Mouse (Mus musculus) liver, embryonic 14.5 days (tissue): ENCODE data around the gene Ttpal. TPM values are rescaled to one million over a fixed set of nuclear protein-coding genes. Genes with fewer than 3 reads are reported as not detected.

Experiments
- ATAC-seq: fragments of 200-750 bp; cut with Nextera tagmentation; 2 replicates; pipeline ENCODE4 v1.8.0; 2017; ENCODE audit warnings: moderate number of reproducible peaks, mild to moderate bottlenecking, moderate library complexity; ENCODE audit not compliant: insufficient read depth
- DNase-seq, 3 experiments: peaks; one replicate each; pipeline ENCODE4 v3.0.0-alpha.2; 2012 to 2013; ENCODE audit warnings: low read depth in 3 of 3, low spot score in 3 of 3
- H3K27ac ChIP-seq: fragments of 300-500 bp; sonication (generic); 2 replicates; pipeline ENCODE4 v1.5.1; 2014; ENCODE audit warnings: moderate library complexity, mild to moderate bottlenecking, control low read depth, inconsistent platforms
- H3K27me3 ChIP-seq: fragments of 300-500 bp; sonication (generic); 2 replicates; pipeline ENCODE4 v1.6.1; 2014; ENCODE audit warnings: mild to moderate bottlenecking, low read length, moderate library complexity; ENCODE audit not compliant: control insufficient read depth, insufficient read depth
- H3K36me3 ChIP-seq: fragments of 300-500 bp; sonication (generic); replicated peaks from 2 replicates; pipeline ENCODE4 v1.6.1; 2014; ENCODE audit warnings: low read depth; ENCODE audit not compliant: control insufficient read depth, insufficient read depth
- H3K4me1 ChIP-seq, 2 experiments: fragments of 200-500 bp in 1 of 2; fragments of 300-500 bp in 1 of 2; sonication (generic) in 1 of 2; replicated peaks; 2 replicates each; pipeline ENCODE4 v1.6.1; 2012 to 2014; ENCODE audit warnings: antibody characterized with exemption in 1 of 2, inconsistent platforms in 1 of 2, low read length in 1 of 2; ENCODE audit not compliant: control insufficient read depth in 2 of 2, insufficient read depth in 2 of 2
- H3K4me2 ChIP-seq: fragments of 300-500 bp; sonication (generic); 2 replicates; pipeline ENCODE4 v1.6.1; 2014; ENCODE audit warnings: low read depth, mild to moderate bottlenecking, control low read depth, moderate library complexity
- H3K4me3 ChIP-seq, 2 experiments: fragments of 200-500 bp in 1 of 2; fragments of 300-500 bp in 1 of 2; sonication (generic) in 1 of 2; 2 replicates each; pipeline ENCODE4 v1.5.1; 2012 to 2014; ENCODE audit warnings: low read depth in 2 of 2, low read length in 2 of 2, mild to moderate bottlenecking in 2 of 2, control low read depth in 1 of 2, inconsistent platforms in 1 of 2, moderate library complexity in 1 of 2; ENCODE audit not compliant: insufficient read depth in 1 of 2
- H3K9ac ChIP-seq: fragments of 300-500 bp; sonication (generic); replicated peaks from 2 replicates; pipeline ENCODE4 v1.6.1; 2014; ENCODE audit warnings: mild to moderate bottlenecking, control low read depth, moderate library complexity
- H3K9me3 ChIP-seq: fragments of 300-500 bp; sonication (generic); 2 replicates; pipeline ENCODE4 v1.6.1; 2016; ENCODE audit warnings: low read length, mixed read lengths; ENCODE audit not compliant: control insufficient read depth
- CTCF ChIP-seq: IDR thresholded peaks from 2 replicates; pipeline ENCODE4 v1.5.1; 2016; ENCODE audit warnings: antibody characterized with exemption, low read depth, control low read depth
- EP300 ChIP-seq: IDR thresholded peaks from 2 replicates; pipeline ENCODE4 v1.6.1; 2016; ENCODE audit warnings: antibody characterized with exemption, low read depth
- WGBS: fragments of 180-500 bp; shearing (Covaris S2); extraction: QIAGEN DNeasy Blood & Tissue Kit; methylation state at CpG from one replicate; pipeline ENCODE4 v1.1.7; 2014; ENCODE audit not compliant: insufficient replicate concordance; 5-methylcytosine and 5-hydroxymethylcytosine counted together
- polyA plus RNA-seq, 2 experiments: library from polyadenylated mRNA; depleted of rRNA in 1 of 2; stranded (reverse) in 1 of 2; unstranded in 1 of 2; fragments of >200 nt; fragmentation: Nextera tagmentation in 1 of 2; extraction: Ambion mirVana in 1 of 2; gene quantifications; 2 replicates each; pipeline versions ENCODE4 v1.2.1 to v1.2.3; 2012 to 2014

The Ttpal gene
- polyA plus RNA-seq, 2 experiments = 5.3 to 10.0 TPM

GRCm38 (mm10) chr2:163564646-163565045 lies 37.5 kb upstream of the Ttpal start:
- no peak overlapping the region for H3K27ac ChIP-seq
- no peaks in the 10 kb centered on the region for H3K4me1 ChIP-seq
- no peak for TF ChIP-seq CTCF
- TF ChIP-seq EP300 = no peak
- no peak overlapping the region for H3K9ac ChIP-seq
- ATAC-seq (no peak), DNase-seq (no peak)
- H3K4me2 ChIP-seq = no peak overlapping the region
- 27% methylated on average over 8 of the region's 8 CpGs for WGBS
- no peak overlapping the region for H3K4me3 ChIP-seq
- no peaks in the 10 kb centered on the region for H3K36me3 ChIP-seq
- H3K9me3 ChIP-seq = no peaks in the 10 kb centered on the region
- no peaks in the 10 kb centered on the region for H3K27me3 ChIP-seq

- no peaks in the 10 kb centered on the region for H3K36me3 ChIP-seq
- ATAC-seq = no peak
- no peak overlapping the region for H3K4me3 ChIP-seq
- H3K27ac ChIP-seq = no peak overlapping the region
- H3K9me3 ChIP-seq = no peaks in the 10 kb centered on the region
- WGBS = 55% methylated on average over 3 of the region's 3 CpGs
- H3K9ac ChIP-seq = no peak overlapping the region
- no peak for DNase-seq
- H3K4me1 ChIP-seq = peaks cover 0 to 9% of the 10 kb centered on the region in 2 experiments; a peak in 2 of 4 replicates
- TF ChIP-seq CTCF (no peak), EP300 (no peak)
- no peak overlapping the region for H3K4me2 ChIP-seq
- H3K27me3 ChIP-seq = no peaks in the 10 kb centered on the region; the same call in 1 of the 2 replicates
Measured at GRCm38 (mm10) chr2:163574321-163574720, 27.8 kb upstream of the Ttpal start.

GRCm38 (mm10) chr2:163575248-163575647 lies 26.9 kb upstream of the Ttpal start:
- H3K4me3 ChIP-seq = no peak overlapping the region
- no peaks in the 10 kb centered on the region for H3K9me3 ChIP-seq
- ATAC-seq (0 out of 2 replicates have a peak, but pooled peaks have one; percentile 22), DNase-seq (no peak)
- no peaks in the 10 kb centered on the region; the same call in 1 of the 2 replicates for H3K27me3 ChIP-seq
- 21% methylated on average over 11 of the region's 11 CpGs for WGBS
- H3K9ac ChIP-seq = no peak overlapping the region
- H3K4me1 ChIP-seq = peaks cover 0 to 9% of the 10 kb centered on the region in 2 experiments; a peak in 2 of 4 replicates
- TF ChIP-seq CTCF (no peak), EP300 (no peak)
- H3K36me3 ChIP-seq = no peaks in the 10 kb centered on the region
- no peak overlapping the region for H3K27ac ChIP-seq
- H3K4me2 ChIP-seq = peak overlapping the region; percentile 28; the same call in 1 of the 2 replicates

- DNase-seq (no peak), ATAC-seq (no peak)
- Histone ChIP-seq H3K27ac (no peak overlapping the region), H3K9me3 (no peaks in the 10 kb centered on the region), H3K4me2 (no peak overlapping the region), H3K4me3 (no peak overlapping the region), H3K4me1 (peaks cover 0 to 9% of the 10 kb centered on the region in 2 experiments; a peak in 2 of 4 replicates), H3K9ac (no peak overlapping the region), H3K27me3 (no peaks in the 10 kb centered on the region; the same call in 1 of the 2 replicates), H3K36me3 (no peaks in the 10 kb centered on the region)
- WGBS = 61% methylated on average over 2 of the region's 2 CpGs
- TF ChIP-seq EP300 (no peak), CTCF (no peak)
Measured at GRCm38 (mm10) chr2:163577986-163578385, 24.1 kb upstream of the Ttpal start.

- no peak for ATAC-seq
- 52% methylated on average over 13 of the region's 13 CpGs for WGBS
- Histone ChIP-seq H3K27ac (no peak overlapping the region), H3K9me3 (no peaks in the 10 kb centered on the region), H3K36me3 (no peaks in the 10 kb centered on the region), H3K4me1 (peaks cover 0 to 2% of the 10 kb centered on the region in 2 experiments; a peak in 1 of 4 replicates), H3K4me2 (no peak overlapping the region), H3K9ac (no peak overlapping the region), H3K27me3 (no peaks in the 10 kb centered on the region; the same call in 1 of the 2 replicates), H3K4me3 (no peak overlapping the region)
- TF ChIP-seq EP300 (no peak), CTCF (no peak)
- DNase-seq = no peak
Measured at GRCm38 (mm10) chr2:163580069-163580945, 21.8 kb upstream of the Ttpal start.
